Mouse (Mus musculus): ENCODE results near the gene Kank2.
"Not testable (repeated sequence)": the region's sequence is repeated elsewhere in the genome, so short reads cannot be mapped to it uniquely, and the experiment has no call there.

The Kank2 gene

DNA sequence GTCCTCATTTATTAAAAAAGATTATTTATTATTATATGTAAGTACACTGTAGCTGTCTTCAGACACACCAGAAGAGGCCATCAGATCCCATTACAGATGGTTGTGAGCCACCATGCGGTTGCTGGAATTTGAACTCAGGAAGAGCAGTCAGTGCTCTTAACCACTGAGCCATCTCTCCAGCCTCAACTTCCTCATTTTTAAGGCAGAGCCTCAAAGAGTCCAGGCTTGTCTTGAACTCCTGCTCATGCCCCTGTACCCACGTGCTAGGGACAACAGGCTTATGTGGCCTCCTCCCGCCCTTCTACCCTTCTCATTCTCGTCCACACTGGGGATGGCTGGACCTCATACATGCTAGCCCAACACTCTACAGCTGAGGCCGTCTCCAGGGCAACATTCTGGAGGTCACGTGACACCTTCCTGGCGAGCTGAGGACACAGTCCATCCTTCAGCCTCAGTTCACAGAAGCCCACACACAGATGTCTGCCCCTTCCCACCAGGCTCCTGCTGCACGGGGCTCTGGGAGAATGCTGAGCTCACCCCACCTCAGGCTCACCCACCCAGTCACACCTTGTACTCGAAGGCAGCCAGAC, 18.3 kb upstream of the Kank2 start:
- no peak for DNase-seq

- no peak for DNase-seq
Measured at GRCm38 (mm10) chr9:21811170-21811569, 12.6 kb upstream of the Kank2 start.

GRCm38 (mm10) chr9:21808561-21808960, 10.0 kb upstream of the Kank2 start:
- peak; percentile 17 for DNase-seq

- DNase-seq, result no peak
Measured at GRCm38 (mm10) chr9:21806976-21807375, 8.4 kb upstream of the Kank2 start.

DNA sequence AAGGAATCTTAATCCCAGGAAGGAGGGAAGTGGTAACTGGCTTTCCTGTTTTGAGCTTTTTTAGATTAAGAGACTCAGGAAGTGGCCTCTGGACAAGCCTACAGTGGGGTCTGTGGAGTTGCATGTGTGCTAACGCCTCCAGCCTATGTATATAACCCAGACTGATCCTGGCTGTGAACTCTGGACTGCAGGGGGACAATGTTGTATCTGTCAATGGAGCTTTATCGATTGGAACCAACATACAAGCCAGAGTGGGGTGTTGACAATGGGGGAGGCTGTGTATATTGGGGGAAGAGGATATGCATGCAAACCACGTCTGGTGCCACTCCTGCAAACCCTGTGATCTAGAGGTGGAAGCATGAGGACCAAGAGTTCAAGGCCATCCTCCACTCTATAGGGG, 7.8 kb upstream of the Kank2 start:
- no peak for DNase-seq

DNA sequence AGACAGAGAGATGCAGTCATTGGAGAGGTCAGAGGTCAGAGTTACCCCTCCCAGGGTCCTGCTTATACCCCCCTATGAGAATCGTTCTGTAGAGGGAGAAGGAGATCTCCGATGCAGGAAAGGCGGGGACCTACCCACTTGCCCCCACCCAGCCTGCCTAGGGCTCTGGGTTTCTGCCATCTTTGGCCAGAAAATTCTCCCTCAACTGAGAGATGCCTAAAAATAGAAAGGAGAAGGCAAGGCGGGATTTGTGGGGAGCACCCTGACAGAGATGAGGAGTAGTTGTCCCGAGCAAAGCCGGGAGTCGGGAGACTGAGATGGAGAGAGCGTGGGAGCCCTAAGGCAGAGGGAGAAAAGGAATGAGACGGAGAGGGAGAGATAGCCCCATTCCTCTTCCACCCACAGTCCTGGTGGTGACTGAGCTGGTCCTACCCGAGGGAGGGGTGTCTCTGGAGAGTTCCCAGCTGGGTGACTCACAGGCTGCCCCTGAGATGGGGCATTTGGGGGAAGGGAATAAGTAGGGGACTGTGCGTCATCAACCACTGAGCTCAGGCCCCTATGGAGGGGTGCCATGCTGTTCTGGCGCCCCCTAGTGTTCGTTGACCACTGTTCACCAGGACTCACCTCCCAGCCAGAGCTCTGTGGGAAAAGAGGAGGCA, 5.6 kb upstream of the Kank2 start:
- DNase-seq, result peak; percentile 88

GRCm38 (mm10) chr9:21801591-21801990, 3.0 kb upstream of the Kank2 start:
- DNase-seq, result peak; percentile 33

GRCm38 (mm10) chr9:21801121-21801520, 2.6 kb upstream of the Kank2 start:
- peak; percentile 28 for DNase-seq

GRCm38 (mm10) chr9:21799010-21799350, 436 bp upstream of the Kank2 start:
- no peak for DNase-seq

DNA sequence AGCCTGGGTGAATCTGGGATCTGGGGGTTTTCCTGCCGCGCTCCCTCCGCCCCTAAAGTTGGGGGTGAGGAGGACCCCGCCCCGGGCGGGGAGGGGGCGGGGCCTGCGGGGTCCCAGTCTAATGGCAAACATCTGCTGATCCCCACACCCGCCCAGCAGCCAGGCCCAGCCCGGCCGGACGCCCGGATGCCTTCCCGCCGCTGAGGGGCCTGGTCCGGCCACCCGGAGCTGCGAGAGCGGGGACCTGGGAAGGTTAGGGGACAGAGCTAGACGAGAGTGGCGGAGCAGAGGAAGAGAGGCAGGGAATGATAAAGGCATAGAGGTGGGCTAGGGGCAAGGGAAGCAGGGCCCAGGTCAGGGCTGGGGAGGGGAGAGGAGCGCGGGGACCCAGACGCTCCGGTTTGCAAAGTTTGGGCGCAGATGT, 611 bp downstream of the Kank2 start:
- peak; percentile 60 for DNase-seq

DNA sequence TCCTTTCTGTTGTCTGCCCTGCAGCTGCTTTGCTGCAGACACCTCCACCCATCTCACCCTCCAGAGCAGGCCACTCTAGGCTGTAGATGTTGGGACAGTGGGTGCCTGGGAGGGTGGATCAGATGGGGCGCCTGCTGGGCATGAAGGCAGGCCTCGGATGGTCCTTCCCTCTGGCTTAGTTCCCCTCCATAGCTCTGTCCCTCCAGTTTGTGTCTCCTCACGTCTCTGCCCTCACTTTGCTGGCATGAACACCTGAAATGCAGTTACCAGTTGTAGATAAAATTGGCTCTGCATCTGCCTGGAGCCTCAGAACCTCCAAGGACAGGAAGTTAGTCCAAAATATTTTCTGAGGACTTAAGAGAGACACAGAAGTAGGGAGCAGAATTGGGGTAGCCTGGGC, 1.6 kb downstream of the Kank2 start:
- no peak for DNase-seq

DNA sequence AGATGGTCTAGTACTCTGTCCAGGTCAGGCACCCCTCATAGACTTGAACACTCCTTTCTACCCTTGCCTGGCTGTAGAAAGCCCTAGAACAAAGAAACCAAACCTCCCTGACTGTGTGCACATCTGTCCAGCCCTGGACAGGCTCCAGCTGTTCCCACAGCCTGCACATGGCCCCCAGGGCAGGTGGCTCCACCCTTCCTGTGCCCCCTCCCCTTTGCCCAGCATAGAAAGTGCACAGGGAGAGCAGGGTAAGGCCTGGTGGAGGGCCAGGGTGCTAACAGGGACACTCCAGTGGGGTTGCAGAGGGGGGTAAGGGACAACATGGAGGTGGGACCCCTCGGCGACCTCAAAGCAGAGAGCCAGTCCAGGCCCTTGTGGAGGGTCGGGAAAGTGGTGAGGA, 2.3 kb downstream of the Kank2 start:
- peak; percentile 62 for DNase-seq

GRCm38 (mm10) chr9:21795579-21795978, 3.0 kb downstream of the Kank2 start:
- peak; percentile 58 for DNase-seq

DNA sequence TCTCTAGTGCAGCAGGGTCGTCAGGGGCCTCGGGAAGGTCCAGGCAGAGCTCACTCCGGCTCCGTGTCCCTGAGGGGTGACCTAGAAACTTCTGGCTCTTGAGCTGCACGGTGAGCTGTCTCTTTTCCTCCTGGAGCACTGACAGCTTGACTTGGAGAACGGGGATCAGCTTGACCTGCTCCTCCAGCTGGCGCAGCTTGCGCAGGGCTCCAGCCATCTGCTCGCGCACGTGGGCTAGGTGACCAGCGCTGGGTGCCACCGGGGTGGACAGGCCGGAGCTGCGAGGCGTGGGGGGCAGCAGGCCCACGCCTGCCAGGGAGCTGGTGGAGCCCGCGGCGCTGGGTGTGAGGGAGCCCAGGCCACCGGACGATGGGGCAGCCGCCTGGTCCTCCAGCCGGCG, 3.6 kb downstream of the Kank2 start:
- peak; percentile 90 for DNase-seq

- DNase-seq, result peak; percentile 56
Measured at GRCm38 (mm10) chr9:21794344-21794834, 4.2 kb downstream of the Kank2 start.

DNA sequence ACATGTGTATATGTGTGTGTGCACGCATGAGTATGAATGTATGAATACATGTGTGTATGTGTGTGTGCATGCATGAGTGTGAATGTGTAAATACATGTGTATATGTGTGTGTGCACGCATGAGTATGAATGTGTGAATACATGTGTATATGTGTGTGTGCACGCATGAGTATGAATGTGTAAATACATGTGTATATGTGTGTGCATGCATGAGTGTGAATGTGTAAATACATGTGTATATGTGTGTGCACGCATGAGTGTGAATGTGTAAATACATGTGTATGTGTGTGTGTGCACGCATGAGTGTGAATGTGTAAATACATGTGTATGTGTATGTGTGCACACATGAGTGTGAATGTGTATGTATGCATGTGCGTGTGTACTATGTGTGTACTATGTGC, 5.0 kb downstream of the Kank2 start:
- not testable (repeated sequence) for DNase-seq

GRCm38 (mm10) chr9:21792644-21793043, 5.9 kb downstream of the Kank2 start:
- peak; percentile 68 for DNase-seq

DNA sequence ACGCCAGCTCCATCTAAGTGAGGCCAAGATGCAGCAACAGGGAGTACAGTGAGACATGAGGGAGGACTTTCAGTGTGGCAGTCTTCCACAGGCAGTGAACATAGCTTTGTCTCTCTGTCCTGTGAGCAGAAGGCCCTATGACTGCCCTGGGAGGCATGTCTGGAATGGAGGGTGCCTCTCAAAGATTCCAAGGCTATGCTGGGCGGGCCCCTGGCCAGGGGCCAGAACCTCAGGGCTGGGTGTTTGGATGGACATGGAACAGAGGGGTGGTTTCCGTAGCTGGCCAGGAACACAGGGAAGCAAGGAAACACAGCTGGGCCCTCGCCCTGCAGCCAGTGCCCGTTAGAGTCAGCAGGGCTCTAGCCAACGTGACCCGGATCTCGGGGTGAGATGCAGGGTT, 6.7 kb downstream of the Kank2 start:
- DNase-seq, result no peak

GRCm38 (mm10) chr9:21788234-21788633, 10.3 kb downstream of the Kank2 start:
- no peak for DNase-seq

DNA sequence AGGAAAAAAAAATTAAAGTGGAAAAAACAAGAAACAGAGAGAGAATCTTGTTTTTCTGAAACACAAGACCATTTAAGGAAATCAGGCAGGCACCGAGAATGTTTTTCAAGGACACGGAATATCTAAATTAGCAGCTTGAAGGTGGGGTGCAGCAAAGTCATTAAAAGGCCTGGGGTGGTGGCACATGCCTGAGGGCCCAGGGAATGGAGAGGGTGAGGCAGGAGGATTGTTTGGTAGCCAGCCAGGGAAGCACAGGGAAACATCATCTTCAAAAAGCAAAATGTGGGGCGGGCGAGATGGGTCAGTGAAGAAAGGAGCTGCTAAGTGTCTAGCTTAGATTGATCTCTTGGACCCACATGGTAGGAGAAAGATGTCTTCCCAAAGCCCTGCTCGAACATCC, 10.9 kb downstream of the Kank2 start:
- DNase-seq, result no peak

DNA sequence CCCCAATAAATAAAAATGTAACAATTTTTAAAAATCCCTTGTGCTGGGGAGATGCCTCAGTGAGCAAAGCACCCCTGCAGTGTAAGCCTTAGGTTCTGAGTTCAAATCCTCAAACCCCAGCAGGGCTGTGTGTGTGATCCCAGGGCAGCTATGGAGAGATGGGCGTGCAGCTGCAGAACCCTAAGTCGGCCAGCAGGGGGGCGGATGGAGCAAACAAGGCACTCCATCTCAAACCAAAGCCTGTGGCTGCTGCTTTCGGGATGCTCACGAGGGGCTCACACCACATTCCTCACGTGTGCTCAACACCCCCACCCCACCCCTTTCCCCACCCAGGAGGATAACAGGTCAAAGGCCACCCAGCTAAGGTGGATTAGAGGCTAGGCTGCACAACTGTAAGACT, 11.6 kb downstream of the Kank2 start:
- DNase-seq, result peak; percentile 64

- not testable (repeated sequence) for DNase-seq
Measured at GRCm38 (mm10) chr9:21786309-21786708, 12.2 kb downstream of the Kank2 start.

DNA sequence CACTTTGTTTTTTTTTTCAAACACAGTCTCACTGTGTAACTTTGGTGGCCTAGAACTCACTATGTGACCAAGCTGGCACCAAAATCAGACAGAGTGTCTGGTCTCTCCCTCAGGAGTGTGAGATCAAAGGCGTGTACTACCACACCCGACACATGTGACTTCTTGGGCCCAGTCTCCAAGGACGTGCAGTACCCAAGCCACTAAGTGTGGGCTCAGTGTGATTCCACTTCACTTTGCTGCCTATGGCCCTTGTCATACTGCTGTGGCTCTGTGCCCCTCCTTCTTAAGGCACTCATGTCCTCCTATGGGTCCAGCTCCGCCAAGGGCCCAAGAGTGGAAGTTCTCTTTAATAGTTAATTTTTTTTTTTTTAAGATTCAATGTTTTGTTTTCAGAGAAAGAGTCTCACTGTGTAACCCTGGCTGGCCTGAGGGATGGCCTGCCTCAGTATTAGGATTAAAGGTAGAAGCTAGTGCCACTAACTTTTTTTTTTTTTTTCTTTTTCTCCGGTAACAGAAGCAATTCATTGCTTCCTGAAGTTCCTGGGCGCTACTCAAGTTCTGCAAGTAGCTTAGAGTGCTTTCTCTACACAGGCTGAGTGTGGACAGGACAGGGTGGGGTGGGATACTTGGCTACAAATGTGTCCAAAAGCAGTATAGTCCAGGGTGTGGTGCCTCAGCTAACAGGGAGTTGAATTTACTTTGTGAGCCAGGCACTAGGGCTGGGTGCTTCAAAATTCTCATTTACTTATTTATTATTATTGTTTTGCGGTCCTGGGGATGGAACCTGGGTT, 13.8 kb downstream of the Kank2 start:
- DNase-seq, result no peak
